Mouse (Mus musculus): ENCODE measurements around the gene Krit1.
"Not testable (repeated sequence)": the region's sequence is repeated elsewhere in the genome, so short reads cannot be mapped to it uniquely, and the experiment has no call there.

Krit1 gene

GRCm38 (mm10) chr5:3802433-3803291 lies at the start of gene Krit1, which contains the start of gene Ankib1:
Krit1 (plus strand) TSS chr5:3803184.
Ankib1 (minus strand) TSS chr5:3802925.
- DNase-seq = peak; percentile 82 to 89

- DNase-seq = no peak
These were observed 31.5 kb upstream of the Krit1 start for GRCm38 (mm10) chr5:3771512-3771911.

GRCm38 (mm10) chr5:3772017-3772416 lies 31.0 kb upstream of the Krit1 start:
- DNase-seq = no peak

GRCm38 (mm10) chr5:3782670-3783069 lies 20.3 kb upstream of the Krit1 start:
- no peak for DNase-seq

GRCm38 (mm10) chr5:3783947-3784681 lies 18.9 kb upstream of the Krit1 start:
- DNase-seq = no peak

GRCm38 (mm10) chr5:3784751-3785496 lies 18.1 kb upstream of the Krit1 start:
- no peak for DNase-seq

GRCm38 (mm10) chr5:3787548-3787947 lies 15.4 kb upstream of the Krit1 start:
- peak in 1 of 2 experiments; percentile 45 for DNase-seq

- no peak for DNase-seq
These were observed 11.9 kb upstream of the Krit1 start for GRCm38 (mm10) chr5:3791048-3791447.

- DNase-seq = peak; percentile 48 to 68
These were observed 5.9 kb upstream of the Krit1 start for GRCm38 (mm10) chr5:3797101-3797500.

GRCm38 (mm10) chr5:3798656-3799055 lies 4.3 kb upstream of the Krit1 start:
- peak; percentile 21 to 37 for DNase-seq

- no peak for DNase-seq
These were observed 2.9 kb upstream of the Krit1 start for GRCm38 (mm10) chr5:3800041-3800440.

- DNase-seq = no peak
These were observed 2.1 kb upstream of the Krit1 start for GRCm38 (mm10) chr5:3800881-3801280.

GRCm38 (mm10) chr5:3801672-3802432 lies 1.1 kb upstream of the Krit1 start:
- peak in 1 of 2 experiments; percentile 24 for DNase-seq

- DNase-seq = peak in 1 of 2 experiments; percentile 24
These were observed 545 bp downstream of the Krit1 start for GRCm38 (mm10) chr5:3803292-3804165.

GRCm38 (mm10) chr5:3808472-3808871 lies 5.5 kb downstream of the Krit1 start:
- DNase-seq = no peak

GRCm38 (mm10) chr5:3834107-3834506 lies 31.1 kb downstream of the Krit1 start:
- no peak for DNase-seq

- no peak for DNase-seq
These were observed 42.0 kb downstream of the Krit1 start, which contains the start of gene Lrrd1 for GRCm38 (mm10) chr5:3845026-3845425. Lrrd1 (plus strand) TSS chr5:3845173.

- DNase-seq = no peak
These were observed 67.2 kb downstream of the Krit1 start for GRCm38 (mm10) chr5:3870161-3870560.

- no peak for DNase-seq
These were observed 69.4 kb downstream of the Krit1 start for GRCm38 (mm10) chr5:3872348-3872747.

- no peak for DNase-seq
These were observed 70.5 kb downstream of the Krit1 start for GRCm38 (mm10) chr5:3873485-3873884.

- not testable (repeated sequence) for DNase-seq
These were observed 83.9 kb downstream of the Krit1 start for GRCm38 (mm10) chr5:3886862-3887261.

Data from kidney, adult 8-10 months (tissue).